Mouse (Mus musculus): ENCODE data around the gene Kcnab1.

Gene Kcnab1

GRCm38 (mm10) chr3:65108945-65109921, at the start of gene Kcnab1:
Gene Kcnab1 (plus strand): TSS chr3:65109384.
- no peak for DNase-seq (ENCODE audit: low read depth, low spot score)

- no peak for DNase-seq (ENCODE audit: low read depth, low spot score)
Observed at GRCm38 (mm10) chr3:65088295-65088694, 20.9 kb upstream of the Kcnab1 start.

- no peak for DNase-seq (ENCODE audit: low read depth, low spot score)
Observed at GRCm38 (mm10) chr3:65104117-65104516, 5.1 kb upstream of the Kcnab1 start.

GRCm38 (mm10) chr3:65110190-65110589, 1.0 kb downstream of the Kcnab1 start:
- no peak for DNase-seq (ENCODE audit: low read depth, low spot score)

- DNase-seq (ENCODE audit: low read depth, low spot score), result no peak
Observed at GRCm38 (mm10) chr3:65111176-65111575, 2.0 kb downstream of the Kcnab1 start.

- no peak for DNase-seq (ENCODE audit: low read depth, low spot score)
Observed at GRCm38 (mm10) chr3:65115164-65115563, 6.0 kb downstream of the Kcnab1 start.

- DNase-seq (ENCODE audit: low read depth, low spot score), result no peak
Observed at GRCm38 (mm10) chr3:65116958-65117357, 7.8 kb downstream of the Kcnab1 start.

GRCm38 (mm10) chr3:65117365-65117764, 8.2 kb downstream of the Kcnab1 start:
- DNase-seq (ENCODE audit: low read depth, low spot score), result no peak

GRCm38 (mm10) chr3:65124975-65125374, 15.8 kb downstream of the Kcnab1 start:
- peak; percentile 64 for DNase-seq (ENCODE audit: low read depth, low spot score)

GRCm38 (mm10) chr3:65129625-65130024, 20.4 kb downstream of the Kcnab1 start:
- DNase-seq (ENCODE audit: low read depth, low spot score), result no peak

- DNase-seq (ENCODE audit: low read depth, low spot score), result peak; percentile 69
Observed at GRCm38 (mm10) chr3:65134931-65135330, 25.7 kb downstream of the Kcnab1 start.

GRCm38 (mm10) chr3:65136897-65137296, 27.7 kb downstream of the Kcnab1 start:
- DNase-seq (ENCODE audit: low read depth, low spot score), result no peak

GRCm38 (mm10) chr3:65138739-65139138, 29.6 kb downstream of the Kcnab1 start:
- DNase-seq (ENCODE audit: low read depth, low spot score), result peak; percentile 90

GRCm38 (mm10) chr3:65145152-65145551, 36.0 kb downstream of the Kcnab1 start:
- DNase-seq (ENCODE audit: low read depth, low spot score), result peak; percentile 39

GRCm38 (mm10) chr3:65151808-65152207, 42.6 kb downstream of the Kcnab1 start:
- DNase-seq (ENCODE audit: low read depth, low spot score), result peak; percentile 84

- no peak for DNase-seq (ENCODE audit: low read depth, low spot score)
Observed at GRCm38 (mm10) chr3:65172964-65173363, 63.8 kb downstream of the Kcnab1 start.

GRCm38 (mm10) chr3:65174564-65174963, 65.4 kb downstream of the Kcnab1 start:
- no peak for DNase-seq (ENCODE audit: low read depth, low spot score)

- no peak for DNase-seq (ENCODE audit: low read depth, low spot score)
Observed at GRCm38 (mm10) chr3:65175819-65176218, 66.6 kb downstream of the Kcnab1 start.

- no peak for DNase-seq (ENCODE audit: low read depth, low spot score)
Observed at GRCm38 (mm10) chr3:65176846-65177245, 67.7 kb downstream of the Kcnab1 start.

- peak; percentile 53 for DNase-seq (ENCODE audit: low read depth, low spot score)
Observed at GRCm38 (mm10) chr3:65187833-65188698, 78.9 kb downstream of the Kcnab1 start.

GRCm38 (mm10) chr3:65200611-65201010, 91.4 kb downstream of the Kcnab1 start:
- DNase-seq (ENCODE audit: low read depth, low spot score), result peak; percentile 62

All from 3T3-L1 (cell line).